Mouse (Mus musculus) lung, adult 2 months (tissue): ENCODE results near the gene Glis2. TPM values are rescaled to one million over a fixed set of nuclear protein-coding genes. Genes with fewer than 3 reads are reported as not detected.

Experiments
- DNase-seq: peaks from one replicate; pipeline ENCODE4 v3.0.0; 2022
- H3K4me1 ChIP-seq: fragments of 200-500 bp; 2 replicates; pipeline ENCODE4 v1.6.1; 2011; ENCODE audit warnings: low read length; ENCODE audit not compliant: control insufficient read depth, insufficient read depth
- H3K4me3 ChIP-seq: fragments of 200-500 bp; replicated peaks from 2 replicates; pipeline ENCODE3; 2011; ENCODE audit warnings: low read depth, mild to moderate bottlenecking, control low read depth, low read length; ENCODE audit errors: extremely low read depth
- CTCF ChIP-seq: fragments of 200-500 bp; IDR thresholded peaks from 2 replicates; pipeline ENCODE4 v1.5.1; 2011; ENCODE audit warnings: mild to moderate bottlenecking, low read length, control low read depth; ENCODE audit not compliant: insufficient read depth
- POLR2A ChIP-seq: fragments of 200-500 bp; IDR thresholded peaks from 2 replicates; pipeline ENCODE4 v1.6.1; 2011; ENCODE audit warnings: low read depth, mild to moderate bottlenecking, control low read depth, low read length, borderline replicate concordance; ENCODE audit errors: extremely low read depth
- WGBS: fragments of 180-500 bp; shearing (Covaris S2); methylation state at CpG from one replicate; pipeline ENCODE4 v1.1.7; 2018; 5-methylcytosine and 5-hydroxymethylcytosine counted together
- polyA plus RNA-seq: library from polyadenylated mRNA; depleted of rRNA; stranded (reverse); fragments of >200 nt; gene quantifications from 2 replicates; pipeline ENCODE4 v1.2.3, GENCODE M21; 2012

The Glis2 gene
- polyA plus RNA-seq, 1 experiment: 76.4 TPM

- no peak for DNase-seq
- H3K4me1 ChIP-seq: no peaks in the 10 kb centered on the region; the same call in 1 of the 2 replicates
- H3K4me3 ChIP-seq: no peak overlapping the region
- 83% methylated on average over 1 of the region's 1 CpGs for WGBS
- TF ChIP-seq POLR2A (no peak), CTCF (no peak)
These were observed 37.4 kb upstream of the Glis2 start for GRCm38 (mm10) chr16:4557085-4557484.

- Histone ChIP-seq H3K4me3 (peak overlapping the region; percentile 82), H3K4me1 (no peaks in the 10 kb centered on the region; the same call in 1 of the 2 replicates)
- under 1% methylated on average over 19 of the region's 19 CpGs for WGBS
- TF ChIP-seq POLR2A: peak; percentile 33; the same call in 1 of the 2 replicates
- TF ChIP-seq CTCF: no peak
- peak; percentile 67 for DNase-seq
These were observed 36.6 kb upstream of the Glis2 start for GRCm38 (mm10) chr16:4557949-4558348.

- DNase-seq: peak; percentile 87
- WGBS: under 1% methylated on average over 38 of the region's 38 CpGs
These were observed 36.0 kb upstream of the Glis2 start for GRCm38 (mm10) chr16:4558384-4558979.

GRCm38 (mm10) chr16:4558980-4559631 lies 35.4 kb upstream of the Glis2 start:
- DNase-seq: no peak

More at GRCm38 (mm10) chr16:4558384-4558979, 36.0 kb upstream of the Glis2 start:
- Histone ChIP-seq H3K4me1 (no peaks in the 10 kb centered on the region; the same call in 1 of the 2 replicates), H3K4me3 (peak overlapping the region; percentile 82)
- TF ChIP-seq POLR2A (peak; percentile 86; the same call in 1 of the 2 replicates), CTCF (no peak)

GRCm38 (mm10) chr16:4559715-4560144 lies 34.8 kb upstream of the Glis2 start, which contains the start of gene Tfap4:
Gene Tfap4 (minus strand): TSS chr16:4559854.
- H3K4me3 ChIP-seq: peak within 1 kb of the TSS; percentile 82
- 0% methylated on average over 17 of the region's 17 CpGs for WGBS
- no peaks in the 10 kb centered on the region; the same call in 1 of the 2 replicates for H3K4me1 ChIP-seq
- TF ChIP-seq CTCF (peak; percentile 28; the same call in 1 of the 2 replicates), POLR2A (no peak)
- peak; percentile 83 for DNase-seq

More at GRCm38 (mm10) chr16:4558980-4559631, 35.4 kb upstream of the Glis2 start:
- no peak for TF ChIP-seq POLR2A
- TF ChIP-seq CTCF: no peak
- Histone ChIP-seq H3K4me1 (no peaks in the 10 kb centered on the region; the same call in 1 of the 2 replicates), H3K4me3 (peak overlapping the region; percentile 82)
- 0% methylated on average over 43 of the region's 43 CpGs for WGBS

- WGBS: under 1% methylated on average over 43 of the region's 43 CpGs
- Histone ChIP-seq H3K4me1 (no peaks in the 10 kb centered on the region; the same call in 1 of the 2 replicates), H3K4me3 (peak overlapping the region; percentile 82)
- peak; percentile 77 for DNase-seq
- TF ChIP-seq POLR2A (0 out of 2 replicates have a peak, but pooled peaks have one; percentile 27), CTCF (peak; percentile 50)
These were observed 34.2 kb upstream of the Glis2 start for GRCm38 (mm10) chr16:4560145-4560952.

GRCm38 (mm10) chr16:4567912-4568311 lies 26.6 kb upstream of the Glis2 start:
- TF ChIP-seq CTCF (peak; percentile 91), POLR2A (no peak)
- H3K4me3 ChIP-seq: no peak overlapping the region
- H3K4me1 ChIP-seq: no peaks in the 10 kb centered on the region
- 16% methylated on average over 4 of the region's 4 CpGs for WGBS
- peak; percentile 84 for DNase-seq

- DNase-seq: no peak
- TF ChIP-seq POLR2A (no peak), CTCF (no peak)
- Histone ChIP-seq H3K4me1 (no peaks in the 10 kb centered on the region), H3K4me3 (no peak overlapping the region)
- 68% methylated on average over 4 of the region's 4 CpGs for WGBS
These were observed 23.8 kb upstream of the Glis2 start for GRCm38 (mm10) chr16:4570737-4571136.

GRCm38 (mm10) chr16:4576038-4576437 lies 18.5 kb upstream of the Glis2 start:
- H3K4me3 ChIP-seq: no peak overlapping the region
- no peaks in the 10 kb centered on the region for H3K4me1 ChIP-seq
- no peak for DNase-seq
- WGBS: 56% methylated on average over 2 of the region's 2 CpGs
- TF ChIP-seq CTCF (no peak), POLR2A (no peak)

- H3K4me3 ChIP-seq: no peak overlapping the region
- no peak for DNase-seq
- WGBS: 36% methylated on average over 2 of the region's 2 CpGs
- no peaks in the 10 kb centered on the region for H3K4me1 ChIP-seq
- TF ChIP-seq POLR2A (no peak), CTCF (no peak)
These were observed 17.6 kb upstream of the Glis2 start for GRCm38 (mm10) chr16:4576873-4577272.
